Mouse (Mus musculus) liver, postnatal 0 days (tissue): ENCODE results near the gene Ppara.

Experiments
- CTCF ChIP-seq: sonication (generic); IDR thresholded peaks from 2 replicates; pipeline ENCODE4 v1.5.1; 2016; ENCODE audit warnings: antibody characterized with exemption, low read depth
- EP300 ChIP-seq: IDR thresholded peaks from 2 replicates; pipeline ENCODE4 v1.6.1; 2016; ENCODE audit warnings: antibody characterized with exemption, low read depth, mild to moderate bottlenecking

GRCm38 (mm10) chr15:85791449-85791848 is 56.7 kb downstream of the Ppara start:
- TF ChIP-seq CTCF (no peak), EP300 (no peak)
